Mouse (Mus musculus): ENCODE results near the gene Mrps30. TPM values are rescaled to one million over a fixed set of nuclear protein-coding genes. Genes with fewer than 3 reads are reported as not detected.

The Mrps30 gene
- polyA plus RNA-seq (2015; fragmentation: Nextera tagmentation; extraction: Ambion mirVana) = 20.1 and 21.6 TPM in 2 replicates

DNA sequence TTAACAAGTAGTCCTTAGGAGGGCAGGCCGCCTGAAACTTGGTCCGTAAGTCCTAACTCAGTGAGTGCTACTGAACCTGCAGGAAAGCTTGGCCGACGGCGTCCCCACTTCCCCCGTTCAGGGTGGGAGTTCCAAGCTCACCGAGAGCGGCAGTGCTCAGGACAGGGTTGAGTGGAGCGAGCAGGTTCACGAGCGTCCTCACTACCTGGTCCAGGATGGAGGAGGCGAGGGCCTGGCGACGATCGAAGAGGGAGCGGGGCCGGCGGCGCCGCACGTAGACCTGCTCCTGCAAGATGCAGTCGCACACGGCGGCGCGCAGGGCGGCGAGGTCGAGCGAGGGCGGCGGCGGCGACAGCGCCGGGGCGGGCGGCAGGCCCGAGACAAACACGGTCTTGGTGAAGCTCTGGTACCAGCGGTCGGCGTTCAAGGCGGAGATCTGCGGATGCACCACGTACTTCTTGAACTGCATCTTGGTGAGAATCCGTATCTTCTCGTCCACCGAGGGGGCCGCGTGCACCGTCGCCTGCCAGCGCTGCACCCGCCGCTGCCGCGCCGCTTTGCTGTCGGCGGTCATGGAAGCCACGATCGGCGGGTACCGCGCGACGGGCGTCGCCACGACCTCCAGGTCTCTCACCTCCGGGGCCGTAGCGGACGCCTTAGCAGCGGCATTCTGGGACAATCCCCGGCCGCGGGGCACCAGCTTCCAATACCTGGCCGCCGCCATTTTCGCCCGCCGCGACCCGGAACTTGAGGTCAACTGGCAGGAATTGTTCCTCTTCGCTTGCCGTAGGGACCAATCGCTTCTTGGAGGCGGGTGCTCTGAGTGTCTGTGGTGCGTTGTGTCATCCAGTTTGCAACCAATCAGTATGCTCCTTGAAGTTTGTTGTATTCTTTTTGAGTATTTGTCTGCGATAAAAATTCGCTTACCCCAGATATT is at the start of gene Mrps30, which contains the start of gene B430218F22Rik:
Gene Mrps30, minus strand, starts transcription at position 742 of the 937 bp plus-strand sequence.
Gene B430218F22Rik, plus strand, starts transcription at position 120 of the 937 bp plus-strand sequence.

Other genes starting within 250 kb of the Mrps30 start
- 0.77 and 1.4 TPM in 2 replicates for gene B430218F22Rik, start 622 bp downstream of the Mrps30 start, polyA plus RNA-seq (2015; fragmentation: Nextera tagmentation; extraction: Ambion mirVana)